Mouse (Mus musculus) neural tube, embryonic 15.5 days (tissue): Measurements from ENCODE around the gene Gpkow. TPM values are rescaled to one million over a fixed set of nuclear protein-coding genes. Genes with fewer than 3 reads are reported as not detected.
"Not testable (repeated sequence)": the region's sequence is repeated elsewhere in the genome, so short reads cannot be mapped to it uniquely, and the experiment has no call there.

Source experiments
- ATAC-seq: fragments of 200-750 bp; cut with Nextera tagmentation; 2 replicates; pipeline ENCODE4 v1.8.0; 2017; ENCODE audit warnings: mild to moderate bottlenecking, moderate TSS enrichment, moderate library complexity; ENCODE audit not compliant: low FRiP score
- H3K27ac ChIP-seq: fragments of 300-500 bp; sonication (generic); replicated peaks from 2 replicates; pipeline ENCODE4 v1.5.1; 2015; ENCODE audit warnings: mild to moderate bottlenecking, inconsistent platforms
- H3K27me3 ChIP-seq: fragments of 300-500 bp; sonication (generic); replicated peaks from 2 replicates; pipeline ENCODE4 v1.6.1; 2015; ENCODE audit warnings: inconsistent platforms
- H3K36me3 ChIP-seq: fragments of 300-500 bp; sonication (generic); 2 replicates; pipeline ENCODE4 v1.6.1; 2015; ENCODE audit warnings: inconsistent platforms
- H3K4me1 ChIP-seq: fragments of 300-500 bp; sonication (generic); 2 replicates; pipeline ENCODE4 v1.6.1; 2015; ENCODE audit warnings: inconsistent platforms
- H3K4me2 ChIP-seq: fragments of 300-500 bp; sonication (generic); 2 replicates; pipeline ENCODE4 v1.6.1; 2015; ENCODE audit warnings: inconsistent platforms, mild to moderate bottlenecking, moderate library complexity
- H3K4me3 ChIP-seq: fragments of 300-500 bp; sonication (generic); replicated peaks from 2 replicates; pipeline ENCODE4 v1.5.1; 2015; ENCODE audit warnings: mild to moderate bottlenecking, inconsistent platforms
- H3K9ac ChIP-seq: fragments of 300-500 bp; sonication (generic); replicated peaks from 2 replicates; pipeline ENCODE4 v1.6.1; 2015; ENCODE audit warnings: mild to moderate bottlenecking, inconsistent platforms
- H3K9me3 ChIP-seq: fragments of 300-500 bp; sonication (generic); replicated peaks from 2 replicates; pipeline ENCODE4 v1.6.1; 2016; ENCODE audit warnings: inconsistent platforms
- WGBS: fragments of 180-500 bp; shearing (Covaris S2); methylation state at CpG from one replicate; pipeline ENCODE4 v1.1.7; 2015; ENCODE audit warnings: mixed read lengths; 5-methylcytosine and 5-hydroxymethylcytosine counted together
- polyA plus RNA-seq: library from polyadenylated mRNA; unstranded; fragments of >200 nt; fragmentation: Nextera tagmentation; extraction: Ambion mirVana; gene quantifications from 2 replicates; pipeline ENCODE4 v1.2.1, GENCODE M21; 2015

Gpkow gene
- polyA plus RNA-seq, 1 experiment from 2014 or later, result 46.0 TPM

DNA sequence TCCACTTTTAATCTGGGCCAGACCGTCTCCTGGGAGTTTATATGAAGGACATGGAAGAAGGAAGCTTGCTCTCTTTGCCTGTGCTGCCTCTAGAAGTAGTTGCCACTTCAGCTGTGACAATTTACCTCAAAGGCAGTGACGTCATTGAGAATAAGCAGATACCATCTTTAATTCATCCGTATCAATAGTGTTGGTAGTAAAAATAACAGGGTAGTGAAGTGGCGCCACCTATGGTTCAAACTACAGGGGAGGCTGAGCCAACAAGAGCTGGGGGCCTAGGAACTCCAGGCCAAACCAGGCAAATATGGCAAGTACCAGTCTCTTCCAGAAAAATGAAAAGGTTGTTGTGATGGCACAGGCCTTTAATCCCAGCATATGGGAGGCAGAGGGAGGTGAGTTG, 4.1 kb upstream of the Gpkow start:
- no peaks in the 10 kb centered on the region for H3K9me3 ChIP-seq
- 44% methylated on average over 4 of the region's 4 CpGs for WGBS
- H3K9ac ChIP-seq, result no peak overlapping the region
- H3K4me3 ChIP-seq, result no peak overlapping the region
- peaks cover 3% of the 10 kb centered on the region; the same call in 1 of the 2 replicates for H3K4me1 ChIP-seq
- no peak overlapping the region for H3K27ac ChIP-seq
- H3K27me3 ChIP-seq, result no peaks in the 10 kb centered on the region
- no peaks in the 10 kb centered on the region for H3K36me3 ChIP-seq
- no peak for ATAC-seq
- no peak overlapping the region for H3K4me2 ChIP-seq

DNA sequence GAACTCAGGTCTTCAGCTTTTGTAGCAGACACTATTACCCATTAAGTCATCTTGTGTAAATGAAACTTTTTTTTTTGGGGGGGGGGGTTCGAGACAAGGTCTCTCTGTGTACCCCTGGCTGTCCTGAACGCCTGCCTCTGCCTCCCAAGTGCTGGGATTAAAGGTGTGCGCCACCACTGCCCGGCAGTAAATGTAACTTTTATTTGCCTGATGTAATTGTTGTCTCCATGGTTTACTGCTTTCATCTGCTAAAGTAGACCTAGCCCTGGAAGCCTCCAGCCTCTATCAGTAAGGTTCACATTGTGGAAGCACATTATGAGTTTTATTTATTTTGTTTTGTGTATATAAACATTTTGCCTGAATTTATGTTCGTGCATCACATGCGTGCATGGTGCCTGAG, 411 bp upstream of the Gpkow start:
- H3K36me3 ChIP-seq, result no peaks in the 10 kb centered on the region
- H3K27me3 ChIP-seq, result no peaks in the 10 kb centered on the region
- H3K9me3 ChIP-seq, result no peaks in the 10 kb centered on the region
- peaks cover 15% of the 10 kb centered on the region for H3K4me1 ChIP-seq
- H3K4me2 ChIP-seq, result peak overlapping the region; percentile 57
- peak overlapping the region; percentile 54 for H3K4me3 ChIP-seq
- peak; percentile 75 for ATAC-seq
- WGBS, result 36% methylated on average over 6 of the region's 6 CpGs
- no peak overlapping the region for H3K9ac ChIP-seq
- peak overlapping the region; percentile 41; the same call in 1 of the 2 replicates for H3K27ac ChIP-seq

DNA sequence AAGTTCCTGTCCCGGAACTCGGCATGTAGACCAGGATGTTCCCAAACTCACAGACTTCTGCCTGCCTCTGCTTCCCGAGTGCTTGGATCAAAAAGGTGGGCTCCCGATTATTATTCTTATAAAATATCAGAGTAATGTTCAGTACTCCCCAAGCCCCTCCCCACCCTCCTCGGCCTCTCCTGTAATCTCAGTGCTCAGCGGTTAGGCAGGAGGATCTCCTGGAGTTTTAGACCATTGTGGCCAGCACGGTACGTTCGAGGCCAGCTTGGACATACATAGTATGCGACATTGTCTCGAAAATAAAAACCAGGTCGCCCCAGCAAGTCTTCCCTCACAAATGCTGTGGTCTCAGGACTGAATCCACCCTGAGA, 16.8 kb downstream of the Gpkow start:
- WGBS, result 32% methylated on average over 5 of the region's 12 CpGs
- Histone ChIP-seq H3K4me3 (peak overlapping the region; percentile 34), H3K4me2 (peak overlapping the region; percentile 54), H3K27ac (0 out of 2 replicates have a peak overlapping the region, but pooled peaks have one; percentile 54)
- not testable (repeated sequence) for H3K9me3 ChIP-seq, H3K36me3 ChIP-seq, H3K4me1 ChIP-seq, ATAC-seq, H3K9ac ChIP-seq, H3K27me3 ChIP-seq

DNA sequence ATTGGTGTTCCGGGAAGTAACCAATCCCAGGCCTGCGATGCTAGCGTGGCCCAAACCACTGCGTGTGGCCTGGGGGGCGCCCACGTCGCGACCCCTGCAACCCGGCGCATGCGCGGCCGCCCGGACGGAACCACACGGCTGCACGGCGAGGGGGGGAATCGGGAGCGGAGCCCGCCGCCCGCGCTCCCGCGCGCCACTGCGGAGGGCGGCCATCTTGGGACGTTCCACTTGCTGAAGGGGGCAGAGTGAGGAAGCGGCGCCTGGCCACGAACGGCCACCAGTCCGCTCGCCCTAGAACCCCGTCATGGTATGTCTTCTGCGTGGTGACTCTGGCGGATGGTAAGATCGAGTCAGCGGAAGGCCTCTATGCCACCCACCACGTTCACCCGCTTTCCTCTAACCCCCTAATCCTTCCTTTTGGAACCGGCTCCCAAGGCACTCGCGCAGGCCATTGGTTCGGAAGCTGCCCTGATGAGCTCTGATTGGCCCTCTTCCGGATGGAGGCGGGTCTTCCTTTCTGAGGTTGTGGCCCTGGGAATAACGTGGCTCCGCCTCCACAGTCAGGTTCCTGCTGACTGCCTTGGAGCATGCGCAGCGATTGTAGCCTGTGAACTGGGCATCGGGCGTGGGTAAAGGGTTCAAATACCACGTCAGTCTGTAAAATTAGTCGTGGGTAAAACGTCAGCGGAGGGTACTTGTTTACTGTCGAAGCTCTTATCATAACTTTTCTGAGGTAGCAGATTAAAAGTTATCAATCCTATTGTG, 17.4 kb downstream of the Gpkow start, which contains the start of gene Wdr45:
Gene Wdr45, plus strand, starts transcription at position 199 of the 765 bp plus-strand sequence.
- H3K9me3 ChIP-seq, H3K9ac ChIP-seq, H3K36me3 ChIP-seq, H3K4me1 ChIP-seq, H3K27me3 ChIP-seq: not testable (repeated sequence)
- peak within 1 kb of the TSS; percentile 34 for H3K4me3 ChIP-seq
- H3K27ac ChIP-seq, result 0 out of 2 replicates have a peak within 1 kb of the TSS, but pooled peaks have one; percentile 54
- H3K4me2 ChIP-seq, result peak within 1 kb of the TSS; percentile 54
- WGBS, result 16% methylated on average over 42 of the region's 60 CpGs
- ATAC-seq, result peak; percentile 98

DNA sequence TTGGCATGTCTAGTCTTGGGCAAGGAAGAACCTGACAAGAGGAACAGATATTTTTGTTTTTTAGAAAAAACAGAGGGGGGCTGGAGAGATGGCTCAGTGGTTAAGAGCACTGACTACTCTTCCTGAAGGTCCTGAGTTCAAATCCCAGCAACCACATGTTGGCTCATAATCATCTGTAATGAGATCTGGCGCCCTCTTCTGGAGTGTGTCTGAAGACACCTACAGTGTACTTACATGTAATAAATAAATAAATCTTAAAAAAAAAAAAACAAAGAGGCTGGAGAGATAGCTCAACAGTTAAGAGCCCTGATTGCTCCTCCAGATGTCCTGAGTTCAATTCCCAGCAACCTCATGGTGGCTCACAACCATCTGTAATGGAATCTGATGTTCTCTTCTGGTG, 19.1 kb downstream of the Gpkow start:
- not testable (repeated sequence) for H3K36me3 ChIP-seq, ATAC-seq, H3K9ac ChIP-seq, H3K27ac ChIP-seq, H3K27me3 ChIP-seq, H3K4me1 ChIP-seq, H3K4me2 ChIP-seq, H3K9me3 ChIP-seq, H3K4me3 ChIP-seq
- 50% methylated on average over 1 of the region's 1 CpGs for WGBS

DNA sequence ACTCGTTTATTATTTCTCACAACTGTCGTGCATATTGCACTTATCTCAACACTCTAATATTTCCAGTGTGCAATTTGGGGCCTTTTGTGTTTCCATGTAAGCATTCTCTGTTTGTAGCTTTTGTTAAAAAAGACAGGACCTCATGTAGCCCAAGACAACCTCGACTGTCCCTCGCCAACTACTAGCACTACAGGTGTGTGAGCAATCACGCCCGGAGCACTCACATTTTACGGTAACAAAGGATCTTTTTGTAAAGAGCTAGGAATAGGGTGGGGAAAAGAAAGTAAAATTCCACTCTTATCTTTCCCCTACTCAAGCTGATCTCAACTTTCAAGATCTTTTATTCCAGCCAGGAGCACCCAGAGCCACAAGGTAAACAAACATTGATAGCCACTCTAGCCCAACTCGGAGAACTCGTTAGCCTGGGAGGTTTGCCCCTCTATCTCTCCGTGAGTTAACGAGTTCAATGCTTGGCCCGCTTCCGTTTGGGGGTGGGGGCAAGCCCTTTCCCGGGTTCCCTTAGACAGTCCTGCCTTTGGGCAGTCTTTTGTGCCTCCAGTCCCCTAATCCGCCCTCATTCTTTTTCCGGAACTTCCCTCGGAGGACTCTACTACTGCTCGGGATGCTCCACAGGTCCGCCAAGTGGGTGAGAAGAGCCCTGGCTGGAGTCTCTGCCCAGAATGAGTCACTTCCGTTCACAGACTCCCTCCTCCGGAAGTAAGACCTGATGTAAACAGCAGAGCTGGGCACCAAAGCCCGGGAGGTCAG, 24.8 kb downstream of the Gpkow start, which contains the start of gene Gm45208:
Gene Gm45208, plus strand, starts transcription at position 732 of the 768 bp plus-strand sequence.
- WGBS, result 31% methylated on average over 22 of the region's 22 CpGs
- peak; percentile 91 for ATAC-seq
- Histone ChIP-seq H3K9me3 (no peaks in the 10 kb centered on the region), H3K27ac (peak within 1 kb of the TSS; percentile 93), H3K9ac (peak within 1 kb of the TSS; percentile 54), H3K4me3 (peak within 1 kb of the TSS; percentile 55), H3K4me1 (peaks cover 6% of the 10 kb centered on the region), H3K27me3 (no peaks in the 10 kb centered on the region), H3K4me2 (peak within 1 kb of the TSS; percentile 66), H3K36me3 (0 out of 2 replicates have a peak, but pooled peaks cover 4% of the 10 kb centered on the region)

DNA sequence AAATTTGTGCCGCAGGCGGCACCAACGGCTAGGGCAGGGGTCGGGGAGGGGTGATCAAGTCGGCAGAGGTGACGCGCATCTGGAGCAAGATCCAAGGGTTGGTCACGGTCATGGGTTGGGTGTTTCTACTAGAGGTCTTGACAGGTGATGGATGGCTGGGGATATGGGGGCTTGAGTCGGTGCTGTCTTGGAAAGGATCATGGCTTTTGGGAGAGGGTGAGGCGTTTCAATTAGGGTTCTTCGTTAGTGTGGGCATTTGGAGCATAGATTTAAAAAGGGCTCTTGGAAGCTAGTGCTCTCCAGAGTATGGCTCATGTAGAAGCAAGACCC, 25.3 kb downstream of the Gpkow start:
- Histone ChIP-seq H3K36me3 (peaks cover 4% of the 10 kb centered on the region; the same call in 1 of the 2 replicates), H3K27me3 (no peaks in the 10 kb centered on the region), H3K4me2 (peak overlapping the region; percentile 66), H3K4me1 (peaks cover 6% of the 10 kb centered on the region), H3K9me3 (no peaks in the 10 kb centered on the region), H3K27ac (peak overlapping the region; percentile 93), H3K9ac (peak overlapping the region; percentile 54), H3K4me3 (peak overlapping the region; percentile 55)
- ATAC-seq, result peak; percentile 36
- WGBS, result 30% methylated on average over 11 of the region's 11 CpGs

DNA sequence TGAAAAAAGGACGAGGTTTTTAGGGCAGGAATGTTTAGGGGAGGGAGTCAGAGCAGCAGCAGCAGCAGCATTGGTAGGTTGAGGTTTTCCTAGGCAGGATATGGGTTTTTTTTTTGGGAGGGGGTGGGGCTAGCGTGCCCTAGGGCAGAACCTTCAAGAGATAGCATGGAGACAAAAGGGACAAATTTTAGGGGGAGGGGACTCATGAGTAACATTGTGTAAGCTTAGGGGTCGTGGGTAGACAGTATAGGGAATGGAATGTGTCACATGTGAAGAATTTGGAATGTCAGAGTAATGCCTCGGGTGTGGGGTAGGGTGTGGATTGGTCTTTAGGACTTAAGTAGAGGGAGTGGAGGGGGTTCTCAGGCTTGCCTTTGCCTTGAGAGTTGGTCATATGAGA, 25.8 kb downstream of the Gpkow start:
- Histone ChIP-seq H3K4me2 (peak overlapping the region; percentile 66), H3K9ac (peak overlapping the region; percentile 54), H3K36me3 (peaks cover 4% of the 10 kb centered on the region; the same call in 1 of the 2 replicates), H3K4me1 (peaks cover 7% of the 10 kb centered on the region), H3K27me3 (no peaks in the 10 kb centered on the region), H3K27ac (no peak overlapping the region), H3K9me3 (no peaks in the 10 kb centered on the region), H3K4me3 (peak overlapping the region; percentile 55)
- 24% methylated on average over 4 of the region's 4 CpGs for WGBS
- no peak for ATAC-seq

DNA sequence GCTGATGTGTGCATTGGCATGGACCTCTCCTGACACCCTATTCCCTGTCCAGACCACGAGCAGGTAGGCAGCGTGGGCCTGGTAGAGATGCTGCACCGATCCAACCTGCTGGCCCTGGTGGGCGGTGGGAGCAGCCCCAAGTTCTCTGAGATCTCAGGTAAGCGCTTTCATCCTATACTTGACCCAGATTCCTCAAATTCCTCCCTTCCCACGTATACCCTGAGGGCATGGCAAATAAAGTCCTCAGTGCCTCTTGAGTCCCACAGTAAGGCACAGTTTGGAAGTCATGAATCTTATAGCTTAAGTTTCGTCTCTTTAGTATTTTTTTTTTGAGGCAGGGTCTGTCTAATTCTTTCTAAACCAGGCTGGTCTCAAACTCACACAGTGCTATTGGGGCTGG, 27.2 kb downstream of the Gpkow start:
- no peak for ATAC-seq
- 90% methylated on average over 7 of the region's 7 CpGs for WGBS
- no peak overlapping the region for H3K9ac ChIP-seq
- H3K4me3 ChIP-seq, result no peak overlapping the region
- H3K4me2 ChIP-seq, result no peak overlapping the region
- H3K27ac ChIP-seq, result no peak overlapping the region
- H3K9me3 ChIP-seq, result no peaks in the 10 kb centered on the region
- peaks cover 12% of the 10 kb centered on the region for H3K4me1 ChIP-seq
- H3K36me3 ChIP-seq, result peaks cover 4% of the 10 kb centered on the region; the same call in 1 of the 2 replicates
- no peaks in the 10 kb centered on the region for H3K27me3 ChIP-seq

DNA sequence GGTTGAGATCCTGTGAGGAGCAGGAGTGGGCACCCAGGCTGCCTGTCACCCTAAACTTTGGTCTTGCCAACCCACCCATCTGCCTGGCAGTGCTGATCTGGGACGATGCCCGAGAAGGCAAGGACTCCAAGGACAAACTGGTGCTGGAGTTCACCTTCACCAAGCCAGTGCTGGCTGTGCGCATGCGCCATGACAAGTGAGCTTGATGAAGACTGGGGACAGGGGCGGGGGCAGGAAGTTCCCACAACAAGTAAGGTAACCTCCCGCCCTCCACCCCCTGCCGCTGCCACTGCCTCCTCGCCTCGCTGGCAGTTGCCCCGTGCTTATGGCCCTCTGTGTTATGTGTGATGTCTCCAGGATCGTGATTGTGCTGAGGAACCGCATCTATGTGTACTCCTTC, 28.9 kb downstream of the Gpkow start:
- H3K4me3 ChIP-seq, result no peak overlapping the region
- H3K27me3 ChIP-seq, result no peaks in the 10 kb centered on the region
- H3K9me3 ChIP-seq, result no peaks in the 10 kb centered on the region
- H3K9ac ChIP-seq, result no peak overlapping the region
- WGBS, result 90% methylated on average over 12 of the region's 12 CpGs
- peaks cover 4% of the 10 kb centered on the region; the same call in 1 of the 2 replicates for H3K36me3 ChIP-seq
- no peak overlapping the region for H3K4me2 ChIP-seq
- no peak overlapping the region for H3K27ac ChIP-seq
- peaks cover 18% of the 10 kb centered on the region for H3K4me1 ChIP-seq
- no peak for ATAC-seq

DNA sequence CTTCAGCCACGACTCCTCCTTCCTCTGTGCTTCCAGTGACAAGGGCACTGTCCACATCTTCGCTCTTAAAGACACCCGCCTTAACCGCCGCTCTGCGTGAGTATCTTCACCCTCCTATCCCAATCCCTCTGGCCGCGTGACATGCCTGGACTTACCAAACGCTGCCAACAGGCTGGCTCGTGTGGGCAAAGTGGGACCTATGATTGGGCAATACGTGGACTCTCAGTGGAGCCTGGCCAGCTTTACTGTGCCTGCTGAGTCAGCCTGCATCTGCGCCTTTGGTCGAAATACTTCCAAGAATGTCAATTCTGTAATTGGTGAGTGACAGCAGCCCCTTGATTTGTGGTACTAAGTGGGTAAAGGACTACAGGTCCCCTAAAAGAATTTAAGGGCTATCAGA, 30.2 kb downstream of the Gpkow start:
- Histone ChIP-seq H3K27me3 (no peaks in the 10 kb centered on the region), H3K4me1 (peaks cover 18% of the 10 kb centered on the region), H3K36me3 (peaks cover 4% of the 10 kb centered on the region; the same call in 1 of the 2 replicates), H3K4me2 (no peak overlapping the region), H3K4me3 (no peak overlapping the region), H3K9ac (no peak overlapping the region), H3K27ac (no peak overlapping the region), H3K9me3 (no peaks in the 10 kb centered on the region)
- no peak for ATAC-seq
- WGBS, result 91% methylated on average over 13 of the region's 13 CpGs
